Mouse (Mus musculus) right cerebral cortex, postnatal 36 days (tissue): ENCODE results near the gene Ano1.

ENCODE experiments used
- DNase-seq, 2 experiments: peaks; one replicate each; pipeline ENCODE4 v3.0.0; 2022; ENCODE audit warnings: low spot score in 2 of 2, mixed read lengths in 1 of 2

Ano1 gene

GRCm38 (mm10) chr7:144764537-144765282 is 12.9 kb upstream of the Ano1 start:
- DNase-seq: no peak

- DNase-seq: no peak
These were observed 12.2 kb upstream of the Ano1 start for GRCm38 (mm10) chr7:144764013-144764412.

- no peak for DNase-seq
These were observed 10.9 kb upstream of the Ano1 start for GRCm38 (mm10) chr7:144762496-144763235.

GRCm38 (mm10) chr7:144760228-144760627 is 8.5 kb upstream of the Ano1 start:
- no peak for DNase-seq

- DNase-seq: no peak
These were observed 7.7 kb upstream of the Ano1 start for GRCm38 (mm10) chr7:144759455-144759854.

- DNase-seq: no peak
These were observed 4.0 kb upstream of the Ano1 start for GRCm38 (mm10) chr7:144755511-144756378.

- DNase-seq: no peak
These were observed 2.9 kb upstream of the Ano1 start for GRCm38 (mm10) chr7:144754722-144755121.

- no peak for DNase-seq
These were observed 1.9 kb upstream of the Ano1 start for GRCm38 (mm10) chr7:144753657-144754031.

GRCm38 (mm10) chr7:144752919-144753656 is 1.3 kb upstream of the Ano1 start:
- no peak for DNase-seq

GRCm38 (mm10) chr7:144747756-144748155 is 4.0 kb downstream of the Ano1 start:
- DNase-seq: no peak

GRCm38 (mm10) chr7:144746466-144746865 is 5.3 kb downstream of the Ano1 start:
- DNase-seq: no peak

GRCm38 (mm10) chr7:144743874-144744273 is 7.9 kb downstream of the Ano1 start:
- no peak for DNase-seq

GRCm38 (mm10) chr7:144740643-144741042 is 11.1 kb downstream of the Ano1 start:
- no peak for DNase-seq

GRCm38 (mm10) chr7:144739810-144740209 is 12.0 kb downstream of the Ano1 start:
- DNase-seq: no peak

- DNase-seq: no peak
These were observed 13.4 kb downstream of the Ano1 start for GRCm38 (mm10) chr7:144738357-144738798.

GRCm38 (mm10) chr7:144731897-144732291 is 19.9 kb downstream of the Ano1 start:
- DNase-seq: no peak

- DNase-seq: no peak
These were observed 20.4 kb downstream of the Ano1 start for GRCm38 (mm10) chr7:144731182-144731896.

GRCm38 (mm10) chr7:144724283-144724682 is 27.5 kb downstream of the Ano1 start:
- DNase-seq: no peak

GRCm38 (mm10) chr7:144719956-144720355 is 31.8 kb downstream of the Ano1 start:
- DNase-seq: no peak

- no peak for DNase-seq
These were observed 34.0 kb downstream of the Ano1 start for GRCm38 (mm10) chr7:144717736-144718135.

GRCm38 (mm10) chr7:144697870-144698269 is 53.9 kb downstream of the Ano1 start:
- no peak for DNase-seq
